Mouse (Mus musculus): Measurements from ENCODE around the gene Pip4k2a. TPM values are rescaled to one million over a fixed set of nuclear protein-coding genes. Genes with fewer than 3 reads are reported as not detected.

Gene Pip4k2a
- polyA plus RNA-seq, 1 experiment from 2014 or later: 8.1 TPM

GRCm38 (mm10) chr2:18977201-18977805, 20.6 kb downstream of the Pip4k2a start:
- H3K4me2 ChIP-seq: no peak overlapping the region
- no peaks in the 10 kb centered on the region for H3K27me3 ChIP-seq
- no peak overlapping the region for H3K9ac ChIP-seq
- H3K4me3 ChIP-seq: no peak overlapping the region
- no peak for ATAC-seq (ENCODE audit: borderline replicate concordance, extremely low read depth, low FRiP score, low TSS enrichment)
- no peaks in the 10 kb centered on the region for H3K36me3 ChIP-seq
- no peaks in the 10 kb centered on the region for H3K4me1 ChIP-seq
- H3K9me3 ChIP-seq: no peaks in the 10 kb centered on the region
- H3K27ac ChIP-seq: no peak overlapping the region
- 70% methylated on average over 10 of the region's 10 CpGs for WGBS

- H3K4me3 ChIP-seq: no peak overlapping the region
- no peak overlapping the region for H3K27ac ChIP-seq
- no peaks in the 10 kb centered on the region for H3K9me3 ChIP-seq
- no peaks in the 10 kb centered on the region for H3K27me3 ChIP-seq
- no peak for ATAC-seq (ENCODE audit: borderline replicate concordance, extremely low read depth, low FRiP score, low TSS enrichment)
- H3K36me3 ChIP-seq: no peaks in the 10 kb centered on the region
- H3K4me2 ChIP-seq: no peak overlapping the region
- H3K9ac ChIP-seq: no peak overlapping the region
- 89% methylated on average over 2 of the region's 2 CpGs for WGBS
- no peaks in the 10 kb centered on the region for H3K4me1 ChIP-seq
Measured at GRCm38 (mm10) chr2:18976175-18976574, 21.8 kb downstream of the Pip4k2a start.

GRCm38 (mm10) chr2:18974882-18975645, 22.9 kb downstream of the Pip4k2a start:
- ATAC-seq (ENCODE audit: borderline replicate concordance, extremely low read depth, low FRiP score, low TSS enrichment): no peak
- H3K4me3 ChIP-seq: no peak overlapping the region
- no peak overlapping the region for H3K27ac ChIP-seq
- no peaks in the 10 kb centered on the region for H3K9me3 ChIP-seq
- H3K27me3 ChIP-seq: no peaks in the 10 kb centered on the region
- H3K4me2 ChIP-seq: no peak overlapping the region
- 51% methylated on average over 4 of the region's 4 CpGs for WGBS
- H3K4me1 ChIP-seq: no peaks in the 10 kb centered on the region
- H3K9ac ChIP-seq: no peak overlapping the region
- H3K36me3 ChIP-seq: no peaks in the 10 kb centered on the region

- 83% methylated on average over 3 of the region's 3 CpGs for WGBS
Measured at GRCm38 (mm10) chr2:18971564-18971963, 26.4 kb downstream of the Pip4k2a start.

GRCm38 (mm10) chr2:18970461-18970860, 27.5 kb downstream of the Pip4k2a start:
- H3K9me3 ChIP-seq: no peaks in the 10 kb centered on the region
- peaks cover 7% of the 10 kb centered on the region; the same call in 1 of the 2 replicates for H3K4me1 ChIP-seq
- H3K4me3 ChIP-seq: no peak overlapping the region
- H3K9ac ChIP-seq: no peak overlapping the region
- H3K4me2 ChIP-seq: no peak overlapping the region
- H3K36me3 ChIP-seq: no peaks in the 10 kb centered on the region
- H3K27me3 ChIP-seq: no peaks in the 10 kb centered on the region
- no peak for ATAC-seq (ENCODE audit: borderline replicate concordance, extremely low read depth, low FRiP score, low TSS enrichment)
- H3K27ac ChIP-seq: no peak overlapping the region
- WGBS: 68% methylated on average over 2 of the region's 2 CpGs

More at GRCm38 (mm10) chr2:18971564-18971963, 26.4 kb downstream of the Pip4k2a start:
- no peaks in the 10 kb centered on the region for H3K9me3 ChIP-seq
- no peak overlapping the region for H3K9ac ChIP-seq
- no peak overlapping the region for H3K4me3 ChIP-seq
- ATAC-seq (ENCODE audit: borderline replicate concordance, extremely low read depth, low FRiP score, low TSS enrichment): no peak
- no peak overlapping the region for H3K27ac ChIP-seq
- no peaks in the 10 kb centered on the region for H3K27me3 ChIP-seq
- H3K36me3 ChIP-seq: no peaks in the 10 kb centered on the region
- peaks cover 7% of the 10 kb centered on the region; the same call in 1 of the 2 replicates for H3K4me1 ChIP-seq
- no peak overlapping the region for H3K4me2 ChIP-seq

- ATAC-seq (ENCODE audit: borderline replicate concordance, extremely low read depth, low FRiP score, low TSS enrichment): peak; percentile 49; the same call in 1 of the 2 replicates
- Histone ChIP-seq H3K36me3 (no peaks in the 10 kb centered on the region), H3K4me2 (no peak overlapping the region), H3K4me1 (peaks cover 7% of the 10 kb centered on the region; the same call in 1 of the 2 replicates), H3K27me3 (no peaks in the 10 kb centered on the region), H3K27ac (no peak overlapping the region), H3K4me3 (no peak overlapping the region), H3K9me3 (no peaks in the 10 kb centered on the region), H3K9ac (no peak overlapping the region)
- 17% methylated on average over 5 of the region's 5 CpGs for WGBS
Measured at GRCm38 (mm10) chr2:18969066-18969681, 28.8 kb downstream of the Pip4k2a start.

GRCm38 (mm10) chr2:18967451-18968063, 30.4 kb downstream of the Pip4k2a start:
- Histone ChIP-seq H3K27me3 (no peaks in the 10 kb centered on the region), H3K27ac (no peak overlapping the region), H3K4me1 (peaks cover 7% of the 10 kb centered on the region; the same call in 1 of the 2 replicates), H3K9me3 (no peaks in the 10 kb centered on the region), H3K36me3 (no peaks in the 10 kb centered on the region), H3K4me2 (no peak overlapping the region), H3K9ac (no peak overlapping the region), H3K4me3 (no peak overlapping the region)
- no peak for ATAC-seq (ENCODE audit: borderline replicate concordance, extremely low read depth, low FRiP score, low TSS enrichment)
- WGBS: 89% methylated on average over 5 of the region's 5 CpGs

- 88% methylated on average over 5 of the region's 5 CpGs for WGBS
- no peaks in the 10 kb centered on the region for H3K9me3 ChIP-seq
Measured at GRCm38 (mm10) chr2:18966566-18966965, 31.4 kb downstream of the Pip4k2a start.

GRCm38 (mm10) chr2:18965950-18966349, 32.0 kb downstream of the Pip4k2a start:
- no peak overlapping the region for H3K27ac ChIP-seq
- no peak overlapping the region for H3K9ac ChIP-seq
- no peak overlapping the region for H3K4me2 ChIP-seq
- no peak for ATAC-seq (ENCODE audit: borderline replicate concordance, extremely low read depth, low FRiP score, low TSS enrichment)
- no peak overlapping the region for H3K4me3 ChIP-seq
- H3K9me3 ChIP-seq: no peaks in the 10 kb centered on the region
- 90% methylated on average over 2 of the region's 2 CpGs for WGBS
- H3K4me1 ChIP-seq: peaks cover 7% of the 10 kb centered on the region; the same call in 1 of the 2 replicates
- no peaks in the 10 kb centered on the region for H3K36me3 ChIP-seq
- no peaks in the 10 kb centered on the region for H3K27me3 ChIP-seq

More at GRCm38 (mm10) chr2:18966566-18966965, 31.4 kb downstream of the Pip4k2a start:
- no peaks in the 10 kb centered on the region for H3K27me3 ChIP-seq
- no peak overlapping the region for H3K9ac ChIP-seq
- H3K4me1 ChIP-seq: peaks cover 7% of the 10 kb centered on the region; the same call in 1 of the 2 replicates
- H3K4me3 ChIP-seq: no peak overlapping the region
- H3K36me3 ChIP-seq: no peaks in the 10 kb centered on the region
- ATAC-seq (ENCODE audit: borderline replicate concordance, extremely low read depth, low FRiP score, low TSS enrichment): no peak
- no peak overlapping the region for H3K27ac ChIP-seq
- H3K4me2 ChIP-seq: no peak overlapping the region

- H3K27me3 ChIP-seq: no peaks in the 10 kb centered on the region
- no peak overlapping the region for H3K4me3 ChIP-seq
- peaks cover 7% of the 10 kb centered on the region; the same call in 1 of the 2 replicates for H3K4me1 ChIP-seq
- H3K27ac ChIP-seq: no peak overlapping the region
- WGBS: 76% methylated on average over 3 of the region's 3 CpGs
- no peak overlapping the region for H3K4me2 ChIP-seq
- no peaks in the 10 kb centered on the region for H3K9me3 ChIP-seq
- H3K9ac ChIP-seq: no peak overlapping the region
- H3K36me3 ChIP-seq: no peaks in the 10 kb centered on the region
- no peak for ATAC-seq (ENCODE audit: borderline replicate concordance, extremely low read depth, low FRiP score, low TSS enrichment)
Measured at GRCm38 (mm10) chr2:18965108-18965507, 32.8 kb downstream of the Pip4k2a start.

- WGBS: 76% methylated on average over 13 of the region's 13 CpGs
Measured at GRCm38 (mm10) chr2:18963286-18964040, 34.5 kb downstream of the Pip4k2a start.

More at GRCm38 (mm10) chr2:18963286-18964040, 34.5 kb downstream of the Pip4k2a start:
- Histone ChIP-seq H3K9ac (no peak overlapping the region), H3K27ac (no peak overlapping the region), H3K36me3 (no peaks in the 10 kb centered on the region), H3K9me3 (no peaks in the 10 kb centered on the region), H3K4me3 (no peak overlapping the region), H3K4me2 (no peak overlapping the region), H3K27me3 (no peaks in the 10 kb centered on the region), H3K4me1 (no peaks in the 10 kb centered on the region)
- ATAC-seq (ENCODE audit: borderline replicate concordance, extremely low read depth, low FRiP score, low TSS enrichment): no peak
